Mouse (Mus musculus) pancreas, adult 10 weeks (tissue): ENCODE results near the gene Ckmt2. TPM values are rescaled to one million over a fixed set of nuclear protein-coding genes. Genes with fewer than 3 reads are reported as not detected.

Experiments used
- polyA plus RNA-seq: library from polyadenylated mRNA; stranded (reverse); fragments of 350-450 nt; fragmentation: Illumina TruSeq; extraction: RNeasy Lipid Tissue Mini Kit (QIAGEN cat#74804); gene quantifications from one replicate; pipeline ENCODE4 v1.2.3, GENCODE M21; 2015; ENCODE audit warnings: low read depth, low replicate concordance; ENCODE audit not compliant: insufficient read depth

Ckmt2 gene
- polyA plus RNA-seq = not detected

DNA sequence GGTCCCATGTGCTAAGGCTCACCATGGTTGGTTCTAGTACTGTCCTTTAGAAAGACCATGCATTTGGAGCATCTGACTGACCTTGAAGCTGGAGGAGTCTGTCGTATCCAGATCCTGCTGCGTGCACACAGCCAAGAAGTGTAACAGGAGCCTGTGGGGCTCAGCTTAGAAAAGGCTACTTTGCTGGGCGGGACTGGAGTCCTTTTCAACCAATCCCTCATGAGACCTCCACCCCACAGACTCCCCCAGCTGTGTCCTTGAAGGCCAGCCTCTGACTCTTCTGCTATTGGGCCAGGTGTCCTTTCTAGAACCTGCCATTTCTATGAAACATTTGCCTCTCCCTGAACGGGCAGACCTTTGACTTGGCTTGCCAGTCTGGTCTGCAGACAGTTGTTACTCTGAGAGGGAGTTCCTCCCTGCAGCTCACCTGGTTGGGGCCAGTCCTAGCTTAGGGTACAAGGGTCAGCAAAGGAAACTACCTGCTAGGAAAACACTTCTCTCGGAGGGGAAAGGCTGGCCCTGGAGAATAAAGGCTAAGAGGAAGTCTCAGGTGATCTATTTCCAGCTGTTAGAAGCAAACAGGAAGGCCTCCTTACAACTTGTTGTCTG is at the start of gene Ckmt2:
Ckmt2 (minus strand) TSS at position 145 of the 609 bp plus-strand sequence.

DNA sequence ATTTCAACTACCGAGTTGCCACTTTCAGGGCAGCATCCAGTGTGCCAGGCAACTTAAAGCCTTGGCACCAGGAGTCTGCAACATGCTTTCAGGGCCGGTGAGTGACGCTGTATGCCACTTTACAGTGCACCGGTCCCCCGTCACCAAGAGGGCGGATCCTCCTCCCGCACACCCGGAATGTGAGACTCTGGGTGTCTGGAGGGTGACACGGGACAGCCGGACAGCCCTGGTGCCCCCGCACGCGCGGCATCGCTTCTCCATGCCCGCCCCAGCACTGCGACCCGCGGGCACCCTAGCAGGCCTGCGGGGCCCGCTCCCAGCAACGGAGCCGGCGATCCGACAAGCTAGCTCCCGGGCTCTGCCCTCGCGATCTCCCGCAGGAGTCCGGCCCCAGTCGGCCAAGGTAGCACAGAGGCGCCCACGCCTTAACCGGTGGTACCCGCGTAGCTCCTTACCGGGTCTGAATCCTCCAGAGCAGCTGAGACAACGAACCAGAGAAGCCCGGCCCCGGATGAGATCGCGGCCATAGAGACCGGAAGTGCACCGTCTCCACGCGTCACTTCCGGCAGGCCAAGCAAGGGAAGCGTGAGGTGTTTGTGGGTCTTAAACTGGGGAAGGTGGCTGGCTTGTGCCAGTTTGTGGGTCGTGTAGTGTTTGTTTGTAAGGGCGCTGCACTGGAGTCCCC is 69.4 kb downstream of the Ckmt2 start, which contains the start of gene Zcchc9:
Zcchc9 (minus strand) TSS at position 551 of the 685 bp plus-strand sequence.

Other genes with a start within 250 kb of the Ckmt2 start
- not detected for gene Acot12, start 135.4 kb downstream of the Ckmt2 start, polyA plus RNA-seq
- 3.7 TPM for gene Zcchc9, start 69.2 kb downstream of the Ckmt2 start, polyA plus RNA-seq